ENCODE assay signal across 9 mouse cellular contexts in the genomic region with DNA sequence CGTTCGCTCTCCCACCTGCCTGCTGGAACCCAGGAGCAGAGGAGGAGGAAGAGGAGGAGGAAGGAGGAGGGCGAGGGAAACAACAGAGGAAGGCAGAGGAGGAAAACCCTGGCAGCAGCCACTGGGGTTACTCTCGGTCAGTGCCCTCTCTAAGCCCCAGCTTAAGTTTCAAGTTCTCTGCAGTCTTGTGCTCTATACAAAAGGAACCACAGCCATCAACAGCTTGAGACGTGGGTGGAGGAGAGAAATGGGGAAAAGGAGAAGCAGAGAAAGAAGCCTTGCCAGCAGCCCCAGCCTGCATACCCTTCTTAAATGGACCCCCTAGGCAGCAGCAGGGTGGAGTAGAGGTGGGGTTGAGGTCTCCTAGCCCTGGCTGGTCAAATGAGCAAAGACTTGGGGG. TPM values are rescaled to one million over a fixed set of nuclear protein-coding genes. Genes with fewer than 3 reads are reported as not detected.
A peak's percentile ranks its signal among the peaks of the same experiment; 100 is the strongest.
DNase-seq lines count a peak whose midpoint lies in the region; ATAC-seq and TF ChIP-seq lines count a peak whose summit lies in the region.
"Had no signal": no experiment of that assay in that cellular context is flagged by ENCODE, and none has a peak within 500 bp of the region (broad histone marks: within the 10 kb centered on the region; RNA-seq: fewer than 3 reads in every experiment).

No protein-coding gene starts in this region.

- WGBS in heart, adult 2 months = 39% methylated on average over 2 of the region's 5 CpGs
- 24% methylated on average over 3 of the region's 5 CpGs for WGBS in lung, embryonic 15.5 days

- TF ChIP-seq CTCF in heart, adult 2 months (IDR thresholded peaks at IDR 0.05) = no peak

- ATAC-seq in hematopoietic stem cell, adult 5-6 weeks (replicated peaks in 1 of 2; ENCODE audit: insufficient read depth in 1 of 2, low FRiP score in 2 of 2, low TSS enrichment in 1 of 2, low read depth in 1 of 2, poor library complexity in 2 of 2, severe bottlenecking in 2 of 2) = peak; percentile 71 to 88
- ATAC-seq in lung, embryonic 15.5 days (ENCODE audit: borderline replicate concordance, extremely low read depth, low FRiP score, low TSS enrichment) = no peak

- H3K27ac ChIP-seq in heart, adult 2 months = peak overlapping the region; percentile 42
- 0 out of 2 replicates have a peak overlapping the region, but pooled peaks have one; percentile 31 for H3K27ac ChIP-seq in lung, embryonic 15.5 days
- H3K27ac ChIP-seq: liver, embryonic 13.5 days had no signal

- TF ChIP-seq EP300 in heart, adult 2 months (IDR thresholded peaks at IDR 0.05; ENCODE audit: insufficient read depth, low read depth, low read length) = no peak

- peaks cover 27% of the 10 kb centered on the region for H3K4me1 ChIP-seq in heart, adult 2 months (ENCODE audit: control insufficient read depth, insufficient read depth, low read length)
- peaks cover 24% of the 10 kb centered on the region for H3K4me1 ChIP-seq in lung, embryonic 15.5 days

- peak in 1 of 2 experiments; percentile 60 for DNase-seq in heart, adult 2 months
- no peak for DNase-seq in heart, postnatal 4 days
- peak; percentile 41 for DNase-seq in urinary bladder, postnatal 14 days (ENCODE audit: low spot score)
- no peak for DNase-seq in urinary bladder, adult 2 months (ENCODE audit: low spot score)
- no peak for DNase-seq in cerebellum, postnatal 14 days
- DNase-seq in ovary, postnatal 14 days (ENCODE audit: low spot score) = no peak
- DNase-seq: liver, embryonic 13.5 days had no signal

- no peak overlapping the region for H3K9ac ChIP-seq in heart, adult 2 months (ENCODE audit: low read depth, low read length)
- no peak overlapping the region for H3K9ac ChIP-seq in lung, embryonic 15.5 days
- H3K9ac ChIP-seq: liver, embryonic 13.5 days had no signal

- H3K4me3 ChIP-seq in heart, adult 2 months = no peak overlapping the region
- no peak overlapping the region for H3K4me3 ChIP-seq in lung, embryonic 15.5 days
- H3K4me3 ChIP-seq: liver, embryonic 13.5 days had no signal

- intact Hi-C loops in heart, adult 2 months (cut with DNase I) = loop anchor here (5.0 kb wide), 2 partner anchors 146 to 326 kb away; a partner anchor contains a TSS

- no peaks in the 10 kb centered on the region for H3K79me2 ChIP-seq in heart, adult 2 months (replicated peaks; ENCODE audit: control insufficient read depth, insufficient read depth, low read length)

- no peak overlapping the region for H3K4me2 ChIP-seq in lung, embryonic 15.5 days
- H3K4me2 ChIP-seq: liver, embryonic 13.5 days had no signal

- no peak for TF ChIP-seq POLR2A in heart, adult 2 months (IDR thresholded peaks at IDR 0.05; ENCODE audit: insufficient read depth, low read depth, low read length)

- H3K36me3 ChIP-seq in heart, adult 2 months (ENCODE audit: control insufficient read depth, insufficient read depth, low read length) = peaks cover 23% of the 10 kb centered on the region
- H3K36me3 ChIP-seq in lung, embryonic 15.5 days = peaks cover 6% of the 10 kb centered on the region; the same call in 1 of the 2 replicates

- no peaks in the 10 kb centered on the region for H3K27me3 ChIP-seq in heart, adult 2 months (ENCODE audit: control insufficient read depth, insufficient read depth, low read length)
- no peaks in the 10 kb centered on the region for H3K27me3 ChIP-seq in lung, embryonic 15.5 days
- H3K27me3 ChIP-seq: liver, embryonic 13.5 days had no signal

- no peaks in the 10 kb centered on the region for H3K9me3 ChIP-seq in lung, embryonic 15.5 days
- H3K9me3 ChIP-seq: liver, embryonic 13.5 days had no signal

RNA-seq across cellular contexts. Expression of a gene that starts 43.8 kb away (rescaled TPM):
- 10 to 100 TPM; 13.1 to 23.5 TPM for total RNA-seq in heart, adult 2 months (2021)
- polyA plus RNA-seq in heart, adult 2 months (2012; rRNA removed) = 4.2 and 8.4 TPM in 2 replicates
- 10 to 100 TPM in 1 of 2 experiments, 1 to 10 TPM in 1; 9.5 to 11.6 TPM for total RNA-seq in heart, postnatal 4 days (2021)
- 26.4 and 36.1 TPM in 2 replicates for polyA plus RNA-seq in urinary bladder, adult 2 months (2012; rRNA removed)
- total RNA-seq in hematopoietic stem cell, adult 5-6 weeks (2017) = 14.6 and 22.5 TPM in 2 replicates
- 9.1 and 9.3 TPM in 2 replicates for polyA plus RNA-seq in lung, embryonic 15.5 days (2015; fragmentation: Nextera tagmentation; extraction: Ambion mirVana)
